Mouse (Mus musculus): Measurements from ENCODE around the gene Ppp2r2c. TPM values are rescaled to one million over a fixed set of nuclear protein-coding genes. Genes with fewer than 3 reads are reported as not detected.
A peak's percentile ranks its signal among the peaks of the same experiment; 100 is the strongest.
"Not testable (repeated sequence)": the region's sequence is repeated elsewhere in the genome, so short reads cannot be mapped to it uniquely, and the experiment has no call there.

Ppp2r2c gene
- total RNA-seq, 1 experiment from 2014 or later = 6.5 TPM

DNA sequence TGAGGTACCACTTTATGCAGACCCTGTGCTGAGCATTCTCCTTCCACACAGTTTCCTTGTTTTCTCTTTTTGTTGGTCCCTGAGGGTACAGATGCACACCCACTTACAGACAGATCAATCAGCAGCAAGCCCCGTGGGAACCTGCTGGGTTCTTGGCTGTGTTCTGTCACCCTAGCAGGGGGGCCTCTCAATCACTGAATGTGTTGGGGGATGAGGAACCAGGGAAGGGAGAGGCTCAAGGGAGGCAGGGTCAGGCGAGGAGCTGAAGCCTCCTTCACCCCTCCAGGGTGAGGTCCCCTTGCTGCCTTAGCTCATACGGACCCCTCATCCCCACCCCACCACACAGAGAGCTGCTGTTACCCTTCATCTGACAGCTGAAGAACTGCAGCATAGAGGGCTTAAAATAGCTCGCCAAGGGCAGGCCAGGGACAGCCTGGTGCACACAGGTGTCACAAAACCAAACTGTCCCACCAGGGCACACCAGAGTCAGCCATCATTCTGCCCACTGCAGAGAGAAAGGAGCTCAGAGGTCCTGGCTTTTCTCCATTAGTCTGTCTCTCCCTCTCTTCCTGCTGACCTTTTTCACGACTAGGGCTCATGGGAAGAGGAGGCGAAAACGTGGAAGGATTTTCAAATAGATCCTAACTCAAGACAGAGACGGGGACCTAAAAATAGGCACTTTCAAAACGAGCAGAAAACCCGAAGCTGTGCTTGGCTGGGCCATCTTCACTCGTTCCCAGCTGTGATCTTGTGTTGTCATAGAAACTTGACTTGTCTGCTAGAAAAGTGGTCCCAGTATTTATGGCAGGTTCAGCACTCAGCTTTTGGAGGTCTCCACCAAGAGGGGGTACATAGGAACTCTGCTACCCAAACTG is 55.8 kb downstream of the Ppp2r2c start:
- DNase-seq = no peak

DNA sequence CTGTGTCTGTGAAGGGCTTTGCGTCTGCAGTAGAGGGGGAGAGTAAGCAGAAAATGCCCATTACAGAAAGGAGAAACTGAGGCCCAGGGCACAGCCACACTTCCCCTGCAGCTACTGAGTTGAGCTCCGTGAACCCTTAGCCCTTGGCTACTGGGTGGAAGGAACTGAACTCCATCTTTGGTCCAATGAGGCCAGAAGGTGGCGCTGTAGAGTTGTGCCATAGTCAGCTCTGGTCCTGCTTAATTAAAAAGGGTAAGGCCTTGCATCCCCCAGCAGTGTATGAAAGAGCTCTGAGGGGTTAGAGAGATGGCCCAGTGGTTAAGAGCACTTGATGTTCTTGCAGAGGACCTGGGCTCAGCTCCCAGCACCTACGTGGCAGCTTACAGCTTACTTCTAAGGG is 60.4 kb downstream of the Ppp2r2c start:
- DNase-seq = peak; percentile 27

DNA sequence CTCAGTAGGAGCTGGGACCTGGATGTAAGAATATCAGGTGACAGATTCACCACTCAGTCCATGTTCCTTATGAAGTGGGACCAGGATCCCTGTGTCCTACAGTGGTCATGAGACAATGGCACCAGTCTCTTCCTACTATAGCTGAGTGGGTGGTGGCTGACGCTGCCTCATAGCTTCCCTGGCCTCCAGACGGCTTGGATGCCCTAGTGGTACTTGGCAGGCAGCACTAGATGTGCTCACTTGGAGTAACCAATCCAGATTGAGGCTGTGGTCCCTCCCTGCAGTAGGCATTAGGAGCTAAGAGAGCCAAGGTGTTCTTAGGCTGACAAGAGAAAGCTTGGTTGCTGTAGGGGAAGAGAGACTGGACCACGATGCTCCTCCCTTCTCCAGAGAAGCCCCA is 61.1 kb downstream of the Ppp2r2c start:
- no peak for DNase-seq

DNA sequence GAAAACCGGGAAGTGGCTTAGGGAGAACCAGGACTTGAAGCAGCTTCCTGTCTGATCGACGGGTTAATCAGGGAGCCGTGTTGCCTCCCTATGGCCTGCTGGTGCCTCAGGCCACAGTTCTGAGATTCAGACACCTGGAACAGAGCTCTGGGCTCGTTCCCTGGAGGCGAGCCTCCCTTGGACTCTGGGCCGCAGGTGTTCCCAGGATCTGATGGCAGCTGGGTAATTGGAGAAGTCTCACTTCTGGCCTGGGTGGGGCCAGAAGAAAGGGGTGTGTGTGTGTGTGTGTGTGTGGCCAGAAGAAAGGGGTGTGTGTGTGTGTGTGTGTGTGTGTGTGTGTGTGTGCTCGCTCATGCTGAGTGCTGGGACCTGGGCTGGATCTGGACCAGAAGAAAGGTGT is 65.1 kb downstream of the Ppp2r2c start:
- DNase-seq = no peak

DNA sequence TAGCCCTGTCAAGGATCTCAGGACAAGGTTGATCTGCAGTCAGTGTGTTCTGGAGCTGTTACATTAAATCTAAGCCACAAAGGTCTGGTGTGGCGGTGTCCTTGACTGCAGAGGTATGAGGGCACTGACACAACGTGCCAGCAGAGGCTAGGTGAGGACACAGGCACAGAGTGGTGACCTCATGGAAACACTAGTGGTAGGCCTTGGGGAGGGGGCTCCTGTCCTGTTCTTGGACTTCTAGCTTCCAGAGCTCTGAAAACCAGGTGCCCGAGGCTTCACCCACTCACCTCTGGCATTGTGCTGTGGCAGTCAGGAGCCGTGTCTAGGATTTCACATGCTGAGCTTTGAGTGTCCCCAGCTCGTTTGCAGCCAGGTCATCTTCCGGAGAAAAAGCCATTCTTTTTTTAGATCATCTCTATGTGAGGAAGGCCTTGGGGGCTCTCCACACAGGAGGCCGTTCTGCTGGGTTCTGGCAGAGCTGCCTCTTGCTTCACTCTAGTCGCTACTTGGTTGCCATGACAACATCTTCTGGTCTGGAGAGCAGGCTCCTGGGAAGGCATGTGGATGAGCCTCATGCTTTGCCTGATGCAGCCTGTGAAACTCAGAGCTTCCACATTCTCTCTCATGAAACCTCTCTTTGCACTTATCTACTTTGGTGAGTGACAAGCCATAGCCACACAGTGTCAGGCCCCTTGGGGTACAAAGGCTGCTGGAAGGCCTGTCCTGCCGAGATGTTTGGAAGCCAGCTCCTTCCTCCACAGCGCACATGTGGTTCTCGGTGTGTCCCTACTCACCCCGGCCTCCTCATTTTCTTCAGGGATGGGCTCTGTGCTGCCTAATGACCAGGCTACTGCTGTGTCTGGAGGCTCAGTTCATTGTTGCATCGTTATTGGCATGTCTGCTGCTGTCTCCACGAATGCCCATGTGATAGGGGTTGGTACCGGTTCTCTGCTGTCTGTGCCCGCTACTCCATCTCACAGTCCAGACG is 67.5 kb downstream of the Ppp2r2c start:
- peak; percentile 51 for DNase-seq

DNA sequence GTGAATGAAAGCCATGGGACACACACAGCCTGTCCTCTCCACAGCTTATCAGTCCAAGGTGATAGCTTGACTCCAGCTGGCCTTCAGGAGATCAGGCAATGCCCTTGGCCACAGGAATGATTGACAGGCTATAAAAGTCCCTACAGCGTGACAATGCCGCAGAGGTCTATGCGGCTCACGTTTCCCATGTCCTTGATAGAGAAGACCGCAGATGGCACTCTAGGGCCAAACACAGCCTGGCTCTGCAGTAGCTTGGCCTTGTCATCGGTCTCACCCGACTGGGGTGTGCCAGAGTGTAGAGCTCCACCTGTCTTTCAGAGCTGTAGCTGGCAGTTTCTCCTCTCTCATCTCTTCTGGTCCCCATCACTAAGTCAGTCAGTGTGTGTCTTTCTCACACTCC is 68.2 kb downstream of the Ppp2r2c start:
- DNase-seq = peak; percentile 44

DNA sequence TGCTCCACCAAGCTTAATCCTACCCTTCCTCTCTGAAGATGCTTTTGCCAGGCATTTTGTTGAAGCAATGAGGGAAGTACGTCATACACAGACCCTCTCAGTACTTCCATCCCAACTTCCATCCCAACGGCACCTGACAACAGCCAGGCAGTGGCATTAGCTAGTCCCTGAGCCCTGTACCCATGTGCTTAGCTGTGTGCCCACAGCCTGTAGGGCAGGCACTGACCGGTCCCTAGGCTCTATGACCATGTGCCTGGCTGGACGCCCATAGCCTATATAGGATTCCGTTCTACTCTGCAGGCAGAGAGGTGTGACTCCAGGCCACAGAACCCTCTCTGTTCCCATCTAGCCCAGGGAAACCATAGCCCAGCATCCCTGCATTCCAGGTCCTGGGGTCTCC is 69.7 kb downstream of the Ppp2r2c start:
- DNase-seq = no peak

DNA sequence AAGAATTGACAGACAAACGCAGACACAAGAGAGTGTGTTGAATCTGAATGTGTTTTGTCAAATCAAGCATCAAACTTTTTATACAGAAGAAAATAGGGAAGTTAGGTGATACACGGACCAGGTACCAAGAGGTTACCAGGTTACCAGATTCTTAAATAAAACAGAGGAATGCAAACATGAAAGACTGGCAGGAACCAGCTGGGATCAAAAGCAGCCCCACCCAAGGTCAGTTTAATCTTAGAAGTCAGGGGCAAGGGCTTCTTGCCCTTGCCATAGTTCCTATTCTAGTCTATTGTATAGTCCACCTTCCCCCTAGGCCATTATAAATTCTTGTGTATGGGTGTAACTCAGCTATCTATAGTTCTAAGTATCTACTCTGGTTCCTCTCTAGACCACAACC is 70.7 kb downstream of the Ppp2r2c start:
- not testable (repeated sequence) for DNase-seq

DNA sequence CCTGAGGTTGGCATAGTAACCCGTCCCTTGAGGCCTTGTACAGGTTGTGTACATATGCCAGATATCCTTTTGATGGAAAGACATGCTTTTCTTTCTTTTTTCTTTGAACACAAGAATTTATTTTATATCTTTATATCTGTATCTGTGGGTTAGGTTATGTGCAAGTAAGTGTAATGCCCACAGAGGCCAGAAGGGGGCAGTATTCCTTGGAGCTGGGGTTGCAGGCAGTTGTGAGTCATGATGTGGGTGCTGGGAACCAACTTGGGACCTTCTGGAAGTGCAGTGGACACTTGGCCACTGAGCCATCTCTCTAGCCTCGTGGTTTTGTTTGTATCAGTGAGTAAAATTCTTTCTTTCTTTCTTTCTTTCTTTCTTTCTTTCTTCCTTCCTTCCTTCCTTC is 74.1 kb downstream of the Ppp2r2c start:
- DNase-seq = no peak

DNA sequence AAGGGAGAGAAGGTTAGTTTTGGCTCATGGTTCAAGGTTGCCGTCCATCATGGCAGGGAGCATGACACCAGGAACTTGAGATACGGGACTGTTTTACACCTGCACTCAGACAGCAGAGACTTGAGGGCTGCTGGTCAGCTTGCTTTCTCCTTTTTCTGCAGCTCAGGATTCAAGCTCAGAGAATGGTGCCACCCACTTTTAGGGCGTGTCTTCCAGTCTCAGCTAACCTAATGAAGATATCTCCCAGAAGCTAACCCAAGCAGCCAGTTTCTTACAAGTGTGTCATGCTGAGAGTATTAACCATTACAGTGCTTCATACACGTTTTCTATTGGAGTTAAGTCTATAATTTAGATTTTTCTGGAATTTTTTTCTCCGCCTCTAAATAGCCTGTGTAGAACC is 76.2 kb downstream of the Ppp2r2c start:
- DNase-seq = no peak

DNA sequence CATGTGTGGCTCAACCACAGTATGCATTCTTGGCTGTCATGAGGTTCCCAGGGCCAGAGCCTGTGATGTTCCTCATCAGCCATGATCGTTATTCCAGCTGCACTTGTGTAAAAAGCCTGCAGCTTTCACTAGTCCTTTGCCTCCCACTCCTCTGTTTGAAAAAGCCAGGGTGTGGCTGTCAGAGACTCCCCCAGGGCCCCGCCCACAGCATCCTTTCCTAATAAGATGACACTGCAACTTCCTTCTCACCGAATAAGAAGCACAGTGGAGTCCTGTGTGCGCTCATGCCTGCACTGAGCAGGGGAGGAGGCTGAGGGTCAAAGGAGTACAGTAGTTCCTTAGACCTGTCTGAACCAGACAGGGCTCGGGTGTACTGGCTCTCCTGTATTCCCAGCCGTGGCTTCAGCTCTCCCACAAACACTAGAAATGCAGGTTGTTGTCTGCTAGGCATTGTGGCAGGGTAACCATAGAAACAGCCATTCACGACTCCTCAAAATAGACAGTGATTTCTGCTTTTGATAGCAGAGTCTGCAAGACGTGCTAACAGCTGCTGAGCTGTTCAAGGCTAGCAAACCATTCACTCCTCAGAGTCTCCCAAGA is 76.9 kb downstream of the Ppp2r2c start:
- DNase-seq = no peak

DNA sequence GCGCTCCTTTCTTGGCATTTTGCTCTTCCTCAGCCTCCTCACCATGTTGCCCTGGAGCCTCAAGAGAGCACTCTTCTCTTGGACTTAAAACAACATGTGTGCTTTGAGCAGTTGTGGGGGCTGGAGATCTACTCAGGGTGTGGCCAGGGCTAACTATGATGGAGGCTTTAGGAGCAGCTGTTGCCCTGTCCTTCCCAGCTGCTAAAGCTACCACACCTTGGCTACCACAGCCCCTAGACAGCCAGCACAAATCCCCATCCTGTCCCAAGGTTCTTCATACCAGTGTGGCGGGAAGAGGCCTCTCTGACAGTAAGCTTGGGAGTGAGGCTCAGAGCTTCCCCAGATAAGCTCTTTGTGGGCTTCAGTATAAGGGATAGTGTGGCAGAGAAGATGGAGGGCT is 77.4 kb downstream of the Ppp2r2c start:
- DNase-seq = no peak

DNA sequence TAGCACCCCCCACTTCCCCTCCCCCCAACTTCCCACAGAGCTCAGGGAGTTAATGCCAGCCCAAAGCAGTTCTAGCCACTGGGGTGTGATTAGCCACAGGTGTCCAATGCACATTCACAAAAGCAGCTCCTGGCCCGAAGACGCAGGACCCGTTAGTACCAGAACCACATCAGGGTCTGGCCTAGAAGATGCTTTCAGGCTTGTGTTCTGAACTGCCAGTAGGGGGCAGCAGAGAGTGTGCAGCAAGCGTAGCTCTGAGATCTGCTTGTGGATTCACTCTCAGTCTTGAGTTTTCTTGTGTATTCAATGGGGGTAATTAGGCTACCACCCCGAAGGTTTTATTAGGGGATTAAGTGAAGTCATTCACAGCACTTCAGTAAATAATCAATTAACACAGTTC is 78.1 kb downstream of the Ppp2r2c start:
- peak; percentile 75 for DNase-seq

DNA sequence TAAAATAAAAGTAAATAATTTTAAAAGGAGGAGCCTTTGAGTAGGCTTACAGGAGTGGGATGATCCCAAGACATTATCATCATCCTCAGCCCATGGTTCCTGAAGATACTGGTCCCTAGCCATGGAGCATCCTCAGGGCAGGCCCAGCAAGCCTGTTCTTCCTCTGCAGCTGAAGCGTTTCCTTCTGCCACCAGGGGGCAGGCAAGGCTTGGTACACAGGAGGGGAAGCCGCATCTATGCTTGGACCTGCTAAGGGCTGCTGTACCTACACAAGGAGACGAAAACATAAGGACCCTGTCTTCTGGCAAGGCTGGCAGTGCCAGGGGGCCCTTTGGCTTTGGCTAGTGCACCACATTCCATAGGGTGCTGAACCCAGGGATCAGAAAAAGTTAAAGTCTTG is 80.5 kb downstream of the Ppp2r2c start:
- DNase-seq = peak; percentile 87

DNA sequence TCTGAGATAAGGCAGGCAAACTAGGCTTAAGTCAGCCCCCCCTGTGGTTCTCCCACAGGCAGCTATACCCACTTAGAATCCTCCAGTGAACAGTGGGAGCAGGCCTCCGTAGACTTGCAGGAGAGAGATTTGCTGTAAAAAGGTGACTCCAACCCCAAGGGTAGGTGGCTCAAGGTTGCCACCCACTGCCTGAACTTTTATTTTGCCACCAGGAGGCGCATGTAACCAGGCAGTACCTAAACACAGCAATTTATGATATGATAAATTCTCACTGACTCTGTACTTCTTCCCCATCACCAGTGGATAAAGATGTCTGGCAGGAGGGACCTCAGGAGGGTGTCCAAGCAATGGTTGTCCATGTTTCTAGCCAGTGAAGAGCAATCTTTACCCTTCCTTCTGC is 82.6 kb downstream of the Ppp2r2c start:
- peak; percentile 49 for DNase-seq

DNA sequence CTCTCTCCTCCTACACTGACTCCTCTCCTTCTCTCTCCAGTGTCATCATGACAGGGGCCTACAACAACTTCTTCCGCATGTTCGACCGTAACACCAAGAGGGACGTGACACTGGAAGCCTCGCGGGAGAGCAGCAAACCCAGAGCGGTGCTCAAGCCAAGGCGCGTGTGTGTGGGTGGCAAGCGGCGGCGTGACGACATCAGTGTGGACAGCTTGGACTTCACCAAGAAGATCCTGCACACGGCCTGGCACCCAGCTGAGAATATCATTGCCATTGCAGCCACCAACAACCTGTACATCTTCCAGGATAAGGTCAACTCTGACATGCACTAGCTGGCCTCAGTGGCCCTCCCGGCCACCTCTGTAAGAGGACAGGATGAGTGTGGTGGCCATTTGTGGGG is 84.0 kb downstream of the Ppp2r2c start:
- DNase-seq = no peak

DNA sequence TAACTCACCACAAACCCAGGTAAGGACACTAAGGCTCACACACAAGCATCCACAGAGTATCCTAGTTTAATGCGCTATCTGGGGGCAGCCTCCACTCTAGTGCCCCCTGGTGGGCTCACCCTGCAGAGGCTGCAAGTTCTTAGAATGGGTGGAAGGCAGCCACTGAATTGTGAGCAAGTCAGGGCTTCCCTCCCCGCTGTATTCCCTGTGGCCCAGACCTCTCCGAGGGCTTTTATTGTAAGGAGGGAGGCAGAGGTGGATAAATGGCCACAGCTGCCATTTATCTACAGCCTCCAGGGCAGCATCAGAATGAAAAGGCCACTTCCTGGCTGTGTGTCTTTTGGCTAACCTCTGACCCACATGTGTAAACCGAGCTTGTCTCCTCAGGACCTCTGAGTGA is 87.1 kb downstream of the Ppp2r2c start:
- DNase-seq = peak; percentile 60

DNA sequence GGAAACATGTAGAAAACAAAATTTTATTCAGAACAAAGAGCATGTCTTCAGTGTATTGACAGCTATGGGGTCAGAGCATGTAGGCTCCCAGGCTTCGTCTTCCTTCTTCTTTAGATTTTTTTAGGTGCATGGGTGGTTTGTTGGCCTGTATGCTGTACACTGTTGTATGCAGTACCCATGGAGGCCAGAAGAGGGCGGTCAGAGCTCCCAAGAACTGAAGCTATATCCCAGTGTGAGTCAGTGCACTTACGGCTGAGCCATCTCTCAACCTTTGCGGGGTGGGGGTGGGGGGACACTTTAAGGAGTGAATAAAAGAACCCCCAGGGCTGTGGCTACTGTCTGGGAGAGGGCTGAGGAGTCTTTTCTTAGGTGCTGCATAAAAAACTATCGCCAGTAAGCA is 90.5 kb downstream of the Ppp2r2c start:
- peak; percentile 82 for DNase-seq

DNA sequence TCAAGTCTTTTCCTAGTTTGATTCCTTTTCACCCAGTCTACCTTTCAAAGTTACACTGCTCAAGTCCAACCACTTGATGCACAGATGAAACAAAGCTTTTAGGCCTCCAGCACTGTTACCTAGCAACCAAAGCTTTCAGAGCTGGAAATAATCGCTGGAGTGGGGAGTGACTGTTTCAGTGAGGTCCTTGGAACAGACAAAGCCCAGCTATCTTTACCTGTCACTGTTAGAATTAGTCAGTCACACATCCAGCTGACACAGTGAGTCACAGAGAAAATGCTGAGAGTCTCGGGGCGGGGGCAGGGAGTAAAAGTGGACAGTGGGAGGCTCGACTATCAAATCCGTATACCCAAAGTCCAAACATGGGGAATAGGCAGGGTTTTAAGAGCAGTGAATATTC is 92.2 kb downstream of the Ppp2r2c start:
- DNase-seq = peak; percentile 43

DNA sequence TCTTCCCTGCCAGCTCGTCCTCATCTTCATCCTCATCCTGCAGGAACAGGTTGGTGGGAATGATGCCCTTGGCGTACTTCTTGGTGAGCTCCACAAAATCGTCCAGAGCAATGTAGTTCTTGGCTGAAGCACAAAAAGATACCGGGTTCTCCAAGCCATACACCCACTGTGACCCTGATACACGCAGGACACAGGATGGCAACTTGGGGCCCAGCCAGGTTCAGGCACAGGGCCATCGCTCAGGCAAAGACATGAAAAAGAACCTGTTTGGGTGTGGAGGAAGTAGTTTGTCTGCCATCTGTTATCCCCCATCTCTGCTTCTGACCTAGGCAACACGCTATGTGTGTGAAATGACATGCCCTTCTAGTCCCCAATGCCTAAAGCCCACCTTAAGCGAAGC is 103.3 kb downstream of the Ppp2r2c start:
- no peak for DNase-seq

DNA sequence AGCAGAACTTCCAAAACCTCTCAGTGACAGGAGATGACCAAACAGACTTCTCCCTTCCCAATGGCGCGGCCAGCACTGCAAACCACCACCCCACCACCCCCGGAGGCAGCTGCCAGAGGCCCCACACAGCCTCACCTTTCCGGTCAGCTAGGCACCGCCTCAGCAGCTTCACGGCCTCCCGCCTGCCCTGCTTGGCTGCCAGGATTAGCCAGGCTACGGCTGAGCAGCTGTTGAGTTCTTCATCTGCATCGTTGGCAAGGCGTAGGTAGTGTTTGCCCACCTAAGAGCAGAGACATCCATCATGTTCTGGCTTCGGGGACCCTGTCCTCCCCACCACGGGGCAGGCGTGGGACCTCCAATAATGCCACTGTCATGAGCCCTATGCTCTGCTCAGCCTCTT is 107.0 kb downstream of the Ppp2r2c start:
- no peak for DNase-seq

DNA sequence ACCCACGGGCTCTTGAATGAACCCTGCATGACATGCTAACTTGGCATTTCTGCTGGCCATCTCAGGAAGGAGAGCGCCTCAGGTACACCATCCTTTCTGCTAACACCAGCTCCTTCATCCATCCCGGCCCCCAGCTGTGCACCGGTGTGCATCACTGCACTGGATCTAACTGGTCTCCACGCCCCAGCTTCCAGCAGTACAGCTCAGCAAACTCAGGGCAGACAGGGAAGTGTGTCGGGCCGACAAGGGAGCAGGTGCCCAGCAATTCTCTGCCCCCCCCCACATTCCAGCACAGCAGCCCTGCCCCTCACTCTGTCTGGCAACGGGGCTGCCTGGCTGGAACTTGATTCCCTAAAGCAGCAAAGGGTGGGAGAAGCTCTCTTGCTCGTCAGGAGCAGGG is 109.5 kb downstream of the Ppp2r2c start:
- DNase-seq = no peak

DNA sequence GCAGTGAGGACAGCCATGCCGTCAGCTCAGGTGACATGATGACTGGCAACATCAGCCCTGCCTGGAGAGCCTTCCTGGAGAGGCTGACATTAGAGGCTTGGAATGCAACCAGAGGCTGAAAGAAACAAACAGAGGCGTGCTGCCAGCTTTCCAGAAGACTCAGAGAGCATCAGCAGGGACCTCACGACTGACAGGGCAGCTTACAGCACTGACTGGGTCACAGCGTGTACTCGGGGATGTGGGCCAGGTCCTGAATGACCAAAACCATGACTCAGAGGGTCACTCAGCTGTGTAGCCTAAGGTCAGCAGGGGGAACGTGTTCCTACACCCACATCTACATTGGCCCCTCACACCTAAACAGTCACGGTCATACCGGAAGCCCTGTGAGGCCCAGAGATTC is 110.7 kb downstream of the Ppp2r2c start:
- DNase-seq = no peak
